Mouse (Mus musculus): ENCODE results near the gene Tmbim6.

GRCm38 (mm10) chr15:99440112-99440815 lies 47.6 kb downstream of the Tmbim6 start:
- TF ChIP-seq POLR2A (IDR thresholded peaks at IDR 0.05; ENCODE audit: low read depth, low read length) (no peak), CTCF (IDR thresholded peaks at IDR 0.05; ENCODE audit: borderline replicate concordance, insufficient read depth, low read length) (no peak)

Data from embryonic fibroblast, embryonic 13.5 days (primary cell).